Mouse (Mus musculus) ZHBTc4 (cell line): ENCODE measurements around the gene Rassf3.
A peak's percentile ranks its signal among the peaks of the same experiment; 100 is the strongest.

Experiments
- DNase-seq: peaks from one replicate; pipeline ENCODE4 v3.0.0-alpha.2; 2011; ENCODE audit warnings: low read depth, low spot score

The Rassf3 gene

DNA sequence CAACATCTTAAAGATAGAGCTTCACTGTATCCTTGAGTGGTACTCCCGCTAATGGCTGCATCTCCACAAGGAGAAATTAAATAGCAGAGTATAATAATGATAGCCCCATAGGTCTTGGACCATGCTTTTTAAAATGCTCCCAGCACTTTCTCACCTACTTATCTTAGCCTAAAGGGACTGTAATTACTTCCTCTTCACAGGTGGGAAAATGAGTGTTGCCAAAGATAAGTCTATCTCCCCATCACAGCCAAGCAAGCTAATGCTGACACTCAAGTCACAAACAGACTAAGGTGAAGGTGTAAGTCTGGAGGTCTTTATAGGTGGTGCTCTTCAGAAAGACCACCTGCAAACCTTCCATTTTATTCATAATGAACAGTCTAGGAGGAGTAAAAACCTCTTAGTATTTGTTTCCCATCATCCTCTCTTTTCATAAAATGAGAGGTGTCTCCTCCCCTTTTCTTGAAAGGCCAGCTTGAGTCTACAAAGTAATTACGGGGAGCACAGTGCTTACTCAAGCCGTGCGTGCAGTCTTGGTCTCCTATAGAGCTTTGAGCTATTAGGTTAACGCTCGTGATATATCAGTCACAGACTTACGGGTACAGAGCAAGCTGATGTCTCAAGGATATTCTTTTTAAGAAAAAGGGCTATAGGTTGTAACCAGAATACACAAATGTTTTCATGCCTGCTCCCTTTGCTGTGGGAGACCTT is 16.6 kb upstream of the Rassf3 start:
- DNase-seq: no peak

DNA sequence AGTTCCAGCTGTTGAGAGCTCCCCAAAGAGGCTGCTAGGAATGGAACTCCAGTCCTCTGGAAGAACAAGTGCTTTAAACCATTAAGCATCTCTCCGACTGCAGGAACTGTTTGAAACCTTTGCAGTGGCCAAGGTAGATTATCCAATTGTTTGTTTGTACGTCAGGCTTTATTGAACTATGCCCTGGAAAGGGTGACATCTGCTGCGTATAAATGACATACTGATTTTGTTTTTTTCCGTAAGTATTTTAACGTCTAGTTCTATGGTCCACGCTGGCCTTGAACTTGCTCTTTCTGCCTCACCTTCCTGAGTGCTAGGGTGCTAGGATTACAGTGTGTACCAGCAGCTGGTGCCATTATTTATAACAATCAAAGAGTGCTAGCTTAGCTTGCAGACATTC is 13.8 kb upstream of the Rassf3 start:
- no peak for DNase-seq

DNA sequence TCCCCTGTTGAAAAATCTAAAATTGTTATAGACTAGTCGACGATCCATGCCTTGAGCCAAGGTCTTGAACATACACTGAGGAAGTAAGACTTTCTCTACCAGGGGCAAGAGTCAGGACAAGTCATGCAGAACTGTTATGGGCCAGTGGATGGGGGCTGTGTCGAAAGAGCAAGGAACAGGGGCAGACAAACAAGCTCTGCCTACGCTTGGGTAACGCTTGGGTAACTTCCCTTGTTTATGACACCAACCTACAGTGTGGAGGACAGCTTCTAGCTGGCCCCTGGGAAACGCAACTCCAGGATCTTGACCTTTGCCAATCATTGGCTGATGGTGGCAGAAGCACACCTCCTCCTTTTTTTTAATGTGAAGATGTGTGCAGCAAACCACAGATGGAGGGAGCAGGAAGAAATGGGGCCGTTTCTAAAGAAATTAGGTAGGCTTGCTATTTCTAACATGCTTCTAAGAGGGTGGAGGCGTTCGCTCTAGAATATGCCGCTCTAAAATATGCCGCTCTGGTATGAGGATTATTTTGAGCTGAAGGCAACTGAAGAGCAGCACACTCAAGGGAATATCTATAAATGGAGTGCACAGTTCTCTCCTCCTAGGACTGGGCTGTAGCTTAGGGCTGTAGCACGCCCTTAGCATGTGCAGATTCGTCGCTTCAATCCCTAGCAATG is 12.6 kb upstream of the Rassf3 start:
- DNase-seq: no peak

DNA sequence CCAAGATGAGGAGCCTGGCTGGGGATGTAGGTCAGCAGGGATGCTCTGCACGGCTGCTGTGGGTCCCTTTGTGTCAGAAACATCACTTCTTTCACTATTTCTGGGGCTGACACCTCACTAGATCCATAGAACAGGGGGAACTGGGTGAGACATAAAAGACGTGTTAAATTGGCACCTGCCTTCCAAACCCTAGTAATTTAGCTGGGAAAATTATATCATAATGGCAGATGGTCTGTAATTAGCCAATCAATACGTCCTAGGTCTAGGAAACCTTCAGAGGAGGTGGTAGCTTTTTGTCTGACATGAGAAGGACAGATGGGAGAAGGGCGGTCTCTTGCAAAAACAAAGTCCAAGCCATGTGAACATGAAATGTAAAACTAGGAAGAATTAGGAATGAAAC is 11.6 kb upstream of the Rassf3 start:
- no peak for DNase-seq

DNA sequence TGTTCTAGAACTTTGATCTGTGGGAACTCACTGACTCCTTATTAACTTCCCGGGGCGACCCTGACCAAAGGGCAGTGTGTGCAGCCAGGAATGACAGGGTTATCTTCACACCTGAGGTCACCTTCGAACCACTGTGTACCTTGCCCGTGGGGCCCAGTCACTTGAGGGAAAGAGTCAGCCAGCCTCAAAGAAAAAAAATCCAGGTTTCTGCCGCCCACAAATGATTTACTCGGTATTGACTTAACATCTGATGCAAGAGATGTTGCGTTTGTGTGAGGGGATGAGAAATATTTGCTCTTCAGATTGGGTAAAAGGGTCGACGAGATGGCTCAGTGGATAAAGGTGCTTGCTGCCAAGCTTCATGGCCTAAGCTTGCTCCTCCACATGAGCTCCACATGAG is 10.2 kb upstream of the Rassf3 start:
- no peak for DNase-seq

DNA sequence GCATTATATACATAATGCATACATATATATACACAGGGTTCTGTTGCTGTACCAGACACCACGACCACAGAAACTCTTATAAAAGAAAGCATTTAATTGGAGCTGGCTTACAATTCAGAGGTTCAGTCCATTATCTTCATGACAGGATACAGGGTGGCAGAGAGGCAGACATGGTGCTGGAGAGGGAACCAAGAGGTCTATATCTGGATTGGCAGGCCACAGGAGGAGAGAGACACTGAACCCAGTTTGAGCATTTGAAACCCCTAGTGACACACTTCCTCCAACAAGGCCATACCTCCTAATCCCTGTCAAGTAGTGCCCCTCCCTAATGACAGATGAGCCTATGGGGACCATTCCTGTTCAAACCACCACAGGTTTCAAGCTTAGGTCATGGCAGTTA is 7.2 kb upstream of the Rassf3 start:
- DNase-seq: no peak

DNA sequence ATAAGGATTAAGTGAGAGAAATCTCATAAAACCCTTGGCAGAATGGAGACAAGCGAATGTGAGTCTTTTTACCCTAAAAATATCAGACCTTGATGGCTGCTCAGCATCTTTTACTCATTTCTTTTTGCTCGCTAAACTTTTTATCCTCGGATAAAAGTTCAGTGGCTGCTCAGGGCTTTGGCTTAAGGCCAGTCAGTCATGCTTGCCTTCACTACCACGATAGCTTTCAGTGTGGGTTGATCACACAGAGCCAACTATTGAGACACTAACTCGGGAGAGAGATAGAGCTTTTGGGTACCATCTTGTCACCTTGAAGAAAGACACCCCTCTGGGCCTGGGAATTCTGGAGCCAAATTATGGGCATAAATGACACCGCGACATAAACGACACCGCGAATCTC is 5.0 kb upstream of the Rassf3 start:
- no peak for DNase-seq

DNA sequence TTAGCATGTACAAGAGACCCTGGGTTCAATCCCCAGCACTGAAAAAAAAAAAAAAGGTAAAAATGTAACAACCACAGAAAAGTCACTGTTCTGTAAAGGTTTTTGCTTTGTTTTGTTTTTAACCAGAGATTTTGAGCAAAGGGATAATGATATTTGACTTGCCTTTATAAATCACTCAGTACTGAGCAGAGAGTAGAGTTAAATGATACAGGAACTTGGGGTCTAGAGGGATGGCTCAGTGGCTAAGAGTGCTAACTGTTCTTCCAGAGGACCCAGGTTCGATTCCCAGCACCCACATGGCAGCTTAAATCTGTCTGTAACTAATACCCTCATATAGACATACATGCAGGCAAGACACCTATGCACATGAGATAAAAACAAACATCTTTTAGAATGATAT is 3.8 kb upstream of the Rassf3 start:
- no peak for DNase-seq

DNA sequence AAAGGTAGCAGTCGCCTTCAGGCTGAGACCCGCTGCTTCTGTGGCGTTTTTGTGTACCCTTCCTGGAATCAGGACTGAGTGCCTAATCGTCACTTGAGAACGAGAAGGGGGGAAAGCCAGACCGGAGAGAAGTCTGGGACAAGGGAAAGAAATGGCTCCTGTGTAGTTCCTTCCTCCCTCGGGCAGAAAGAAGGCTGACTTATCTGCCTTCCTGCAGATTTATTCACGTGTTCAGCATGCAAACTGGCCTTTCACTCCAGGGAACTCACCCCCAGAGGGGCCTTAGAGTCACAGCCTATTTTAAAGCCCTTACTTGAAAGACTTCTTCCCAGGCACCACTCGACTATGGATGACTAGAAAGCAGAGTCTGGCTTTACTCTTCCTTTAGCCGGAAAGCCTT is 1.3 kb upstream of the Rassf3 start:
- DNase-seq: no peak

DNA sequence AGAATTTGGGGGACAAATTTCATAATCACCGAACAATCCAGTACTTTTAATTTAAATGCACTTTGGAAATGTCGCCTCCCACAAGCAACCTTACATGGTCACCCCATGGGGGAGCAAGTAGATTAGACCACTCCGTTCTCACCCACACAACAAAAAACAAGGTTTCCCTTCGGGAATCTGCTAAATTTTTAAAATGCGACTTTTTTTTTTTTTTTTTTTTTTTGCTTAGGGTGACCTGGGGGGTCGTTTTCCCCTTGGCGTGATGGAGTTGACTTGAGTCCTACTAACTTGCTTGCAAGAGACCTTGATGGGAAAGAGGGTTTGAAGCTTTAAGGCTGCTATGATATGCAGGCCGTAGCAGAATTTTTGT is 806 bp upstream of the Rassf3 start:
- no peak for DNase-seq

DNA sequence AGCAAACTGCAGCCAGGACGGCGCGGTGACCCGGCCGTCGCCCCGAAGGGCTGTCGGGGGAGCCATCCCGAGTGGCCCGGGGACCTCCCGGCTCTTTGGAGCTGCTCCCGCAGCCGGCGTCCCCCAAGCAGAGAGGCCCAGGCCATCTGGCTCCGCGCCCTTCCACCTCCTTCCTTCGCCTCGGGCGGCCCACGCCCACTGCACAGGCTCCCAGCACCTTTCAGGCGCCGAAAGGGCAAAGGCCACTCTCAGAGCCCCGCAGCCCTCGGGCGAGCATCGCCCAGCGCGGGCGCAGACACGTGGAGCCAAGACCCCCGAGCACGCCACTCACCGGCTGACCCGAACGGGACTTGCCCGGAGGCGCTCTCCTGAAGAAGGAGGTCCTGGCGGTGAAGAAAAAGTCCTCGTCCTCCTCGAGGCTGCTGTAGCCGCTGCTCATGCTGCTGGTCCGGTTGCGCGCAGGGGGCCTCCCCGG is 438 bp downstream of the Rassf3 start:
- DNase-seq: peak; percentile 68

DNA sequence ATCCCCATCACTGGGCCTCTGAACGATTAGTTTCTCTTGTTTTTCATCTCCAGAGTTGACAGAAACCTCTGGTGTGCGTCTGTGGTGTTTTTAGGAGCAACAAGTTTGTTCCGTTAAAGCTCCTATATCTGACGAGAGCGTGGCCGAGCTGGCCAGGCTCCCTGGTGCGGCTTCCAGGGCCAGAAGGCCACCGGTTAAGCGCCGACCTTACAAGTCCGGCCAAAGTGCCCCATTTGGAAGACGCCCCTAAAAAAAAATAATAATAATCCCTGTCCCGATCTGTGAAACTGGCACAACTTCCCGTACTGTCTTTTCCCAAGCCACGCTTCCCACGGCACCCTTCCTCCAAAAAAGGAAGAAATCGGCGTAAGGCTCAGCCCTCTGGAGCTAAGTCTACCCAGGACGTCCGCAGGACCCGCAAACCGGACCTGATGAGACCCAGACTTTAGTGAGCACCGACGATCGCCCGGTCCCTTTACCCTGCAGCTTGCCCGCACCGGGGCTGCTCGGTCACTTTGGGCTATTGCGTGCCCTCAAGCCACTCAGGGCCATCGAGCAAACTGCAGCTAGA is 961 bp downstream of the Rassf3 start:
- DNase-seq: no peak

DNA sequence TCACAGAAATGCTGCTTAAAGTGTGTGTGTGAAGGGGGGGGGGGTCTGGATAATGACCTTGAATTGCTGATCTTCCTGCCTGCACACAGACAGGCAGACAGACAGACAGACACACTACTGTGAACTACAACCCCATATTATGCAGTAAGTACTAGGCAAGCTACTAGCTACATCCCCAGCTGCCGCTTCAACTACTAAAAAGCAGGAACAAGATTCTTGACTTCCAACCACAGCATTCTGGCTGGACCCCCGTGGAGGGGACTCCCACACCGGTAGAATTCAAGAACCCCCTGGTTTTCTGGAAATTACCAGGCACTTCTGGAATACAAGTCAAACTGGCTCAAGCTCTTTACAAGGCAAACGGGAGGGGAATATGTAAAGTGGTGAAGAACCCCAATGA is 1.9 kb downstream of the Rassf3 start:
- no peak for DNase-seq

DNA sequence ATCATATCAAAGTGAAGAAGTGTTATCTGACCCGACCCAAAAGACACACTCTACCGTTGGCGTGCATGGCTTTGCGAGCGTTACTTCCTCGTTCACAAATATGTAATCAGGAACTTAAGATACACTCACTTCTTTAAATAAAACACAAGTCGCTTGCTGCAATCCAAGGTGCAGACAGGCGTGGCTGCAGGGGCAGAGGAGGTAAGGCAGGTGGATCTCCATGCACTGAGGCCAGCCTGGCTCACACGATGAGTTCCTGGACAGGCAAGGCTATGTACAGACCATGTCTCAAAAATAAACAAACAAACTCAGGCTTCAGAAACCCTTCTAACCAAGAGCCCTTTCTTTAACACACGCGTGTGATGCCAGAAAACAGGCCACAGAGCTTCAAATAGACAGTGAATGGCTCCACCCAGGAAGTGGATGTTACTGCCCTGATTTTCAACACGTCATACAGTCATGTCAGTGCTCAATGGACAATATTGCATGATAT is 2.4 kb downstream of the Rassf3 start:
- no peak for DNase-seq

DNA sequence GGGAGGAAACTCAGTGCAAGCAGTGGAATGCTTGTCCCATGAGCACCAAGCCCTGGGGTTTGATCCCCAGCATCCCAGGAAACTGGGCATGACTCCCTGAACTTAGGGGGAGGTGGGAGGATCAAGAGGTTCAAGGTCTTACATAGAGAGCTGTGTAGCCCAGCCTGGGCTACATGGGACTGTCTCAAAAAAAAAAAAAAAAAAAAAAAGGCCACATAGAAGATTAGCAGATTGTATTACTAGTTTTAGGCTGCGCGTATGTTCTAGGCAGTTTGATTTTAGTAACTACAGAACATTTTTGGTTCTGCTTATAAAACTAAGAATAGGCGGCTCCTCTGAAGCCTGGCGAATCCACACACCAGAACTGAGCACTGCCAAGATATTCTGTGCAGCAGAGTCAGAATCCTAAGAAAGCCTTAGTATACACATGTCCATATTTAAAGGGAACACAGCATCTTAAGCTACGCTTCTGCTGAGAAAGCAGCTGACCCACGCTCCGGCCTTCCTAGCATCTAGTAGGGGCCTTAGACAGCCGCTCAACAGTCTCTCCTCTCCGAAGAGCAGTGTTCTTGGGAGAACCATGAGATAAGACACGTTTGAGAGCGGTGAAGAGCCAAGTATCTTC is 3.4 kb downstream of the Rassf3 start:
- no peak for DNase-seq

DNA sequence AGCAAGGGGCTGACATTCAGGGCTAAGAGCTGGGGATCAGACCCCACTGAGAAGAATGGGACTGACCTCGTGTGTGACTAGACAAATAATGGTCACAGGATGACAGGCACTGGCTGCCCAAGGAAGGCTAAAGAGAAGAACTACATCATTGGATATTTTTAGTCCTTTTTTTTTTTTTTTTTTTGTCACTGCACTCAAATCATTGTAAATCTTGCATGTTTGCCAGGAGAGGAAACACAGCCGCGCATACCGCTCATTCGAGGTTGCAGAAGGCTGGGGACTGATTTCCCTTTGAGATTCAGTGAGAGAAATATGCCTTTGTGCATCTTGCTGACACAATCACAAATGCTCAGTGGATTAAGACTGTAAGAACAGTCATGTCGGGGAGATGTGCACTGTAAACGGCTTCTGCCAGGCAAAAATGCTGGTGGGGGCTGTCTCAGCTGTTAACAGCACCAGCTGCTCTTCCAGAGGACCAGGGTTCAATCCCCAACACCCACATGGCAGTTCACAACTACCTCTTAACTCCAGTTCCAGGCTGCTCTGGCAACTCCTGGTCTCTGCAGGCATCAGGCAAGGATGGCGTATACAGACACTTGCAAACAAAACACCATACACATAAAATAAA is 4.5 kb downstream of the Rassf3 start:
- DNase-seq: no peak

DNA sequence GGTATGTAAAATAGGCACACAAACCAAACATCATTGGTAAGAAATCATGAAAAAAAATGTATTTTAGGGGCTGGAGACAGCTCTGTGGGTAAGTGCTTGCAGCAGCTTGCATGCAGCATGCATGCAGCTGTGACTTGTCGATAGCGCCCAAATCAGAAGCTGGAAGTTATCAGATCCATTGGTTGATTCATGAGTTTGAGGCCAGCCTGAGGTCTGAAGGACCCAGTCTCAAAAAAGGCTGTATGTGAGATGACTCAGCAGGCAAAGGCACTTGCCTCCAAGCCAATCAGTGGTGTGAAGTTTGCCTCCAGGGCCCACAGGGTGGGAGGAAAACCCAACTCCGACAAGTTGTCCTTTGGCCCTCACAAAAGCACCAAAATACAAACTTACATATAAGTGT is 6.5 kb downstream of the Rassf3 start:
- DNase-seq: no peak

DNA sequence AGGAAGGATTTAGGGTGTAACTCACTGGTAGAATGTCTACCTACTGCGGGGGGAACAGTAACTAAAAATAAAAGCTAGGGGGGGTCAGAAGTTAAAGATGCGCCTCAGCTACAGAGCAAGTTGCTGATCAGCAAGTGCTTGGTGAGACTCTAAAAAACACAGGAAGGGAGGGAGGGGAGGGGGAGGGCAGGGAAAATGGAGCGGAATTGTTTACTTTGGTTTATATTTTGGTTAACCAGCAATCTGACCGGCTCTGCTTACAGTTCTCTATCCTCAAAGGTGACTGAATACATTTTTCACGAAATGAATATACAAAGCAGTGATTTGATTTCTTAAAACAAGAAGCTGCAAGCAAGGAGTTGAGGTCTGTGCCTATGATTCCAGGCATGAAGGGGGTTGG is 7.2 kb downstream of the Rassf3 start:
- DNase-seq: no peak

DNA sequence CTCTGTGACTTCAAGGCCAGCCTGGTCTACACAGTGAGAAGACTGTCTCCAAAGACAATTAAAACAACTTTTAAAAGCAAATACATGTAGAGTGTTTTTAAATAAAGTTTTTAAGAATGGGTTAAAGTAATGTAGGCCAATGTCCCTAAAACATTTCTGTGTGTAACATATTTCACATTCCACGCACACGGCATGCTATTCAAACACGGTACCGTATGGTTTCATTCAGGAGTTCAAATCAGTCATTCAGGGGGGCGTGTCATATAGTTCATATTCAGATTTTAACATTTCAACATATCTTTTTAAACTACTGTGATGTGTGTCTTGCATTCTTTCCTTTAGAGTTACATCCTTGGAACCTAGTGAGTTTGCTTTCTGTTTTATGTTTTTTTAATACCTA is 7.9 kb downstream of the Rassf3 start:
- no peak for DNase-seq

DNA sequence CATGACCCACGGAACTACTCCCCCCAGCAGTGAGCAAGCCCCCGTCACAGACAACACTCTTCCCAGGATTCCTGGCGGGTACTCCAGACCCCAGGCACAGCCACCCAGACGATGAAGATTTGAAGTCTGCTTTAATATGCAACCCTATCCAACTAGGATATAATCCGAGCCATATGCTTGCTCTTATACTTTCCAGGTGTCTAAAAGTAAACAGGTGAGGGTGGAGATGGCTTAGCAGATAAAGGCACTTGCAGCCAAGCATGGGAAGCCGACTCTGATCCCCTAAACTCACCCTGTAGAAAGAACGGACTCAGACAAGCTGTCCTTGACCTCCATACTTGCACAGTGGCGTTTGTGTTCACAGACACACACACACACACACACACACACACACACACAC is 8.4 kb downstream of the Rassf3 start:
- DNase-seq: no peak

DNA sequence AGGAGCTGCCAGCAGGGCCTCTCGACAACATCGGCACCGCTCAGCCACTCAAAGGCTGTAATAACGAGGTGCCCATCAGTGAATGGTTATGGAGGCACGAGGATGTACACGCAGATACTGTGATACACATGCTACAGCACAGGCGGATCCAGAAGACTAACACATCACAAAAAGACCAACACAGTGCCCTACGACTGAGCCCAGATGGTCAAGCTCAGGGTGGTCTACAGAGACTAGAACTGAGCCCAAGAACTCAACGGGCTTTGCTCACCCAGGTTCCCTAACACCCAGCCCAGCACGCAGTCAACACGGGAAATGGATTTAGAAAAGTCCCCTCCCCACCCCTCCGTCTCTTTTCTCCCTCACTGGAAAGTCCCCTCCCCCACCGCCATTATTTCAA is 9.1 kb downstream of the Rassf3 start:
- DNase-seq: no peak

DNA sequence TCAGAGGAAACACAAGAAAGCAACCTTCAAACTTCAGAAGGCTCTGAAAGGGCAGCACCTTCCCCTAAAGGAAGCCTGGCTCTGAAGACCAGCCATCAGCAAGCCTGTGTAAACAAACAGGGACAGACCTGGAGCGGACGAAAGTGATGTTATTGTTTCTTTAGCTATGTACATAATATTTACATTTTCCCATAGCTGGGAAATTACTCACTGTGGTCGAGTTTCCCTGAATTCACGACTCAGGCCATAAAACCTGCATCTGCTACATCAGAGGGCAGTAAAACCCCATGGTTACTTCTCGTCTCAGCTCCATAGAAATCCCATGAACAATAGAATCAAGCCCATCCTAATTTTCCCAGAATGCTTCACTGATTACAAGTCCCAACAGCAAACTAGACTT is 11.1 kb downstream of the Rassf3 start:
- no peak for DNase-seq
